Mouse (Mus musculus): ENCODE measurements around the gene Utrn. TPM values are rescaled to one million over a fixed set of nuclear protein-coding genes. Genes with fewer than 3 reads are reported as not detected.

The Utrn gene
- polyA plus RNA-seq, 1 experiment: 13.9 TPM

DNA sequence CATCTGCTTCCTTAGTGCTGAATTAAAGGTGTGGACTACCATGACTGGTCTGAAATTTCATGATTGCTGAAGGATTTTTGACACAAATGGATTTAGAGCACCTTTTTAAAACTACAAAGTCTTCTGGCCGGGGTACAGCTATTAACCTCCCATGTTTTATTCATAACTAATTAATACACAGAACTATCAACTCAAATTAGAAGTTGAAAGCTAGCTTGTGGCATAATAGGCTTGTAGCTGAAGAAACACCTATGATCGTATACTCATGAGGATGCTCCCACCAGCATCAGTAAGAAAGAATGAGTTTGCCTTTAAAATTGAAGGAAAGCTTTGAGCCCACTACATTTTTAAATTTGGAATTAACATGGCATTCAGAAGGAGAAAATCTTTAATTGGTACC, 282.3 kb downstream of the Utrn start:
- no peak overlapping the region for H3K4me2 ChIP-seq (ENCODE audit: low read depth)
- H3K4me3 ChIP-seq: no peak overlapping the region
- H3ac ChIP-seq (ENCODE audit: control insufficient read depth, insufficient read length): no peak overlapping the region
- no peaks in the 10 kb centered on the region for H3K36me3 ChIP-seq (ENCODE audit: control insufficient read depth, insufficient read depth)
- TF ChIP-seq MAX (IDR thresholded peaks at IDR 0.05; ENCODE audit: low read depth): no peak
- no peak for TF ChIP-seq USF1 (IDR thresholded peaks at IDR 0.05; ENCODE audit: low read depth)
- no peak for TF ChIP-seq CEBPB (IDR thresholded peaks at IDR 0.05; ENCODE audit: insufficient read depth, poor library complexity, severe bottlenecking)
- TF ChIP-seq REST (IDR thresholded peaks at IDR 0.05; ENCODE audit: insufficient read depth, insufficient read length): no peak
- H3K79me2 ChIP-seq (ENCODE audit: control insufficient read depth, insufficient read depth): no peaks in the 10 kb centered on the region
- no peaks in the 10 kb centered on the region for H3K27me3 ChIP-seq (ENCODE audit: control insufficient read depth, insufficient read depth, insufficient read length)

- H3K4me2 ChIP-seq (ENCODE audit: low read depth): no peak overlapping the region
- H3K4me3 ChIP-seq: no peak overlapping the region
- no peaks in the 10 kb centered on the region for H3K27me3 ChIP-seq (ENCODE audit: control insufficient read depth, insufficient read depth, insufficient read length)
- no peaks in the 10 kb centered on the region for H3K79me2 ChIP-seq (ENCODE audit: control insufficient read depth, insufficient read depth)
- TF ChIP-seq MAX (IDR thresholded peaks at IDR 0.05; ENCODE audit: low read depth) (no peak), POLR2A (IDR thresholded peaks at IDR 0.05; ENCODE audit: insufficient read length, low read depth) (no peak), POLR2AphosphoS2 (IDR thresholded peaks at IDR 0.05; ENCODE audit: insufficient read length, low read depth) (no peak), MYOG (IDR thresholded peaks at IDR 0.05; ENCODE audit: control insufficient read depth in 1 of 3, insufficient read depth in 1 of 3, insufficient read length in 2 of 3, low read depth in 2 of 3) (no peak), SRF (IDR thresholded peaks at IDR 0.05; ENCODE audit: control insufficient read depth, insufficient read length, low read depth) (no peak), TCF3 (IDR thresholded peaks at IDR 0.05; ENCODE audit: insufficient read length, low read depth) (no peak), CEBPB (IDR thresholded peaks at IDR 0.05; ENCODE audit: insufficient read depth, poor library complexity, severe bottlenecking) (no peak), REST (IDR thresholded peaks at IDR 0.05; ENCODE audit: insufficient read depth, insufficient read length) (no peak), TCF12 (IDR thresholded peaks at IDR 0.05; ENCODE audit: insufficient read depth, poor library complexity, severe bottlenecking) (no peak), MYOD1 (IDR thresholded peaks at IDR 0.05; ENCODE audit: control insufficient read depth in 1 of 3, insufficient read length in 2 of 3, low read depth in 2 of 3) (no peak), USF1 (IDR thresholded peaks at IDR 0.05; ENCODE audit: low read depth) (no peak), E2F4 (IDR thresholded peaks at IDR 0.05; ENCODE audit: insufficient read depth) (no peak)
- H3ac ChIP-seq (ENCODE audit: control insufficient read depth, insufficient read length): no peak overlapping the region
- no peaks in the 10 kb centered on the region for H3K36me3 ChIP-seq (ENCODE audit: control insufficient read depth, insufficient read depth)
These were observed 283.0 kb downstream of the Utrn start for GRCm38 (mm10) chr10:12586200-12586599.

DNA sequence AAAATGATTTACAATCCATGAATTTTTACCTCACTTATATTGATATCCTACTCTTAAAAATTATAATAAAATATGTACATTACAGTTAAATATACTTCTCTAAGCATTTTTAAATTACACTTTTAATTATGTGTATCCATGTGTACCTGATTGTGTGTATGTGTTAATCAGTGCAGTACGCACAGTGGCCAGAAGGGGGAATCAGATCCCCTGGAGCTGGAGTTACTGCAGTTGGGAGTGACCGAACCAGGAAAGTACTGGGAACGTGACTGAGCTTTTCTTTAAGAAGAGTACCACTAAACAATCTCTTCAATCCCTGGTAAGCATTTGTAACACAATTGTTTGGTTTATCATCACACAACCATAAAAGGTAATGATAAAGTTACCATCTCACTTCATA, 285.7 kb downstream of the Utrn start:
- no peak overlapping the region for H3K4me3 ChIP-seq
- no peak overlapping the region for H3ac ChIP-seq (ENCODE audit: control insufficient read depth, insufficient read length)
- no peak overlapping the region for H3K4me2 ChIP-seq (ENCODE audit: low read depth)
- no peaks in the 10 kb centered on the region for H3K27me3 ChIP-seq (ENCODE audit: control insufficient read depth, insufficient read depth, insufficient read length)
- no peaks in the 10 kb centered on the region for H3K36me3 ChIP-seq (ENCODE audit: control insufficient read depth, insufficient read depth)
- H3K79me2 ChIP-seq (ENCODE audit: control insufficient read depth, insufficient read depth): no peaks in the 10 kb centered on the region
- TF ChIP-seq MYOD1 (IDR thresholded peaks at IDR 0.05; ENCODE audit: control insufficient read depth in 1 of 3, insufficient read length in 2 of 3, low read depth in 2 of 3) (no peak), USF1 (IDR thresholded peaks at IDR 0.05; ENCODE audit: low read depth) (no peak)

DNA sequence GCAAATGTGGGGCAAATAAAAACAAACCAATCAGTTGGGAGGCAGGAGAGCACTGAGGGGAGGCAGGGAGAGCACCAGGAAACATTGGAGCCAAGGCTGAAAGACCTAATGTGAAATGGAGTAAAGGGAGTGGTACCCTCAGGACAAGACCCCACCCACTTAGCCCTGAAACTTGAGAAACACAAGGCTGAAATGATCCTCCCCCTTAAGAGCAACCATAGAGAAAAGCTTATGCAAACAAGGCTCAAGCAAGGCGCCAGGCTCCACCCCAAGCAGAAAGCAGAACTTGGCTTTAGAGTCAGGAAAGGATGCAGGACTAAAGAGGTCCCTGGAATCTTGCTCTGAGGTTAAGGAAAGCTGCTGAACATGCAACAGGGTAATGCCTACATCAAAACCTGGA, 290.1 kb downstream of the Utrn start:
- Histone ChIP-seq H3K27me3 (ENCODE audit: control insufficient read depth, insufficient read depth, insufficient read length) (no peaks in the 10 kb centered on the region), H3K4me3 (no peak overlapping the region), H3K79me2 (ENCODE audit: control insufficient read depth, insufficient read depth) (no peaks in the 10 kb centered on the region), H3K36me3 (ENCODE audit: control insufficient read depth, insufficient read depth) (no peaks in the 10 kb centered on the region), H3ac (ENCODE audit: control insufficient read depth, insufficient read length) (no peak overlapping the region), H3K4me2 (ENCODE audit: low read depth) (no peak overlapping the region)
- TF ChIP-seq TCF12 (IDR thresholded peaks at IDR 0.05; ENCODE audit: insufficient read depth, poor library complexity, severe bottlenecking) (no peak), E2F4 (IDR thresholded peaks at IDR 0.05; ENCODE audit: insufficient read depth) (no peak), MYOD1 (IDR thresholded peaks at IDR 0.05; ENCODE audit: control insufficient read depth in 1 of 3, insufficient read length in 2 of 3, low read depth in 2 of 3) (no peak), POLR2A (IDR thresholded peaks at IDR 0.05; ENCODE audit: insufficient read length, low read depth) (no peak), POLR2AphosphoS2 (IDR thresholded peaks at IDR 0.05; ENCODE audit: insufficient read length, low read depth) (no peak), MAX (IDR thresholded peaks at IDR 0.05; ENCODE audit: low read depth) (no peak), CEBPB (IDR thresholded peaks at IDR 0.05; ENCODE audit: insufficient read depth, poor library complexity, severe bottlenecking) (no peak), SRF (IDR thresholded peaks at IDR 0.05; ENCODE audit: control insufficient read depth, insufficient read length, low read depth) (no peak), TCF3 (IDR thresholded peaks at IDR 0.05; ENCODE audit: insufficient read length, low read depth) (no peak), USF1 (IDR thresholded peaks at IDR 0.05; ENCODE audit: low read depth) (no peak), MYOG (IDR thresholded peaks at IDR 0.05; ENCODE audit: control insufficient read depth in 1 of 3, insufficient read depth in 1 of 3, insufficient read length in 2 of 3, low read depth in 2 of 3) (no peak), REST (IDR thresholded peaks at IDR 0.05; ENCODE audit: insufficient read depth, insufficient read length) (no peak)

DNA sequence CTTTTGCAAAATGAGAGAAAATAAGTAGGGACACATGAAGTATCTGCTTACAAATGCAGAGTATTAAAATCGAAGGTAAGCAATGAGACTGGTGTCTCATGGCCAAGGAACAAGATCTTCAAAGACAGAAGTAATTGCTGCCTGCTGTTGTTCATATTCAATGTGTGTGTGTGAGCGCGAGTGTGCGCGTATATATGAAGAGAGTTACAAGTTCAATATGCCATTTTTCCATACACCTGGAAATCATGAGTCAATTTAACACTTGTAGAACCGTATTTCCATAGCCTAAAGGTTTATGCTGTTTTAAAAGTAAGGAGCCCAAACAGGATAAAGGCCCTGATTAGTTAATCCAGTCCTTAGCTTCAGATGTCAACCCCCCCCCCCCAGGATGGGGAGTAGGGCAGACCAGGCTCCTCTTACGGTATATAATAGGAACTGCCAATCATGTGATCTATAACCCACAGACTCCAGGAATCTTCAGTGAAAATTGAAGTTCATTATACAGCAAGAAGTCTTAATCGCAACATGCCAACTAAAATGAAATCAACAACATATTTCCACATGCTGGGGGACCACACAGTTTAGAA, 293.2 kb downstream of the Utrn start:
- Histone ChIP-seq H3K27me3 (ENCODE audit: control insufficient read depth, insufficient read depth, insufficient read length) (no peaks in the 10 kb centered on the region), H3K79me2 (ENCODE audit: control insufficient read depth, insufficient read depth) (no peaks in the 10 kb centered on the region), H3K36me3 (ENCODE audit: control insufficient read depth, insufficient read depth) (no peaks in the 10 kb centered on the region), H3K4me2 (ENCODE audit: low read depth) (no peak overlapping the region), H3K4me3 (no peak overlapping the region), H3ac (ENCODE audit: control insufficient read depth, insufficient read length) (no peak overlapping the region)
- no peak for TF ChIP-seq POLR2A (IDR thresholded peaks at IDR 0.05; ENCODE audit: insufficient read length, low read depth)
- TF ChIP-seq SRF (IDR thresholded peaks at IDR 0.05; ENCODE audit: control insufficient read depth, insufficient read length, low read depth): no peak
- no peak for TF ChIP-seq POLR2AphosphoS2 (IDR thresholded peaks at IDR 0.05; ENCODE audit: insufficient read length, low read depth)
- TF ChIP-seq MAX (IDR thresholded peaks at IDR 0.05; ENCODE audit: low read depth): no peak
- TF ChIP-seq CEBPB (IDR thresholded peaks at IDR 0.05; ENCODE audit: insufficient read depth, poor library complexity, severe bottlenecking): no peak
- no peak for TF ChIP-seq TCF3 (IDR thresholded peaks at IDR 0.05; ENCODE audit: insufficient read length, low read depth)
- TF ChIP-seq E2F4 (IDR thresholded peaks at IDR 0.05; ENCODE audit: insufficient read depth): no peak
- TF ChIP-seq USF1 (IDR thresholded peaks at IDR 0.05; ENCODE audit: low read depth): no peak

Data from myocyte (in vitro differentiated cells).